19 mouse cellular contexts compared by ENCODE assay signal in the genomic region with DNA sequence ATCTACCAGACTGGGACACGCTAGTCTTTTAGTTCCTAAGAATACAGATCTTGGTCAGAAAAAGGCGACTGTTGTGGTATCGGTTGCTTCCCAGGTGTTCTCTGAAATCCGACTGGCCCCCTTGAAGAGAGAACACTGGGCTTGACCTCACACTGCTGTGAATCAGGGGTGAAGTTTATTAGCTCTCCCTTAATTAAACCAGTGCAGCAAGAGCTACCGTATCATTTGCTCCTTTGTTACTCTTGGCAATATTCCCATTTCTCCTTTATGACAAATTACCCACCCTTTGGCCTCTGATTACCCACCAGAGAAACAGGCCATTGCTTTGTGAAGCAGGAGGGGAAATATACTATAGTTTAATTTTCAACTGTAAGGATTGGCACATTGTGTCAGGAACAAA. TPM values are rescaled to one million over a fixed set of nuclear protein-coding genes. Genes with fewer than 3 reads are reported as not detected.
DNase-seq lines count a peak whose midpoint lies in the region; ATAC-seq and TF ChIP-seq lines count a peak whose summit lies in the region.
"Had no signal": no experiment of that assay in that cellular context is flagged by ENCODE, and none has a peak within 500 bp of the region (broad histone marks: within the 10 kb centered on the region; RNA-seq: fewer than 3 reads in every experiment).

No protein-coding gene starts in this region.

- no peak overlapping the region for H3K4me2 ChIP-seq in kidney, postnatal 0 days (ENCODE audit: low read length)
- H3K4me2 ChIP-seq in intestine, postnatal 0 days (replicated peaks; ENCODE audit: low read depth) = no peak overlapping the region
- H3K4me2 ChIP-seq: embryonic facial prominence, embryonic 13.5 days; limb, embryonic 15.5 days; midbrain, embryonic 13.5 days had no signal

- TF ChIP-seq CTCF in kidney, postnatal 0 days (IDR thresholded peaks at IDR 0.05; ENCODE audit: low read depth) = no peak
- TF ChIP-seq CTCF in intestine, postnatal 0 days (IDR thresholded peaks at IDR 0.05; ENCODE audit: low read depth) = no peak

- intact Hi-C loops in heart, postnatal 10 days (cut with DNase I) = no loop called here
- intact Hi-C loops in left cerebral cortex, postnatal 4 days (cut with DNase I) = no loop called here

- no peaks in the 10 kb centered on the region for H3K9me3 ChIP-seq in kidney, postnatal 0 days (replicated peaks; ENCODE audit: low read length)
- no peaks in the 10 kb centered on the region for H3K9me3 ChIP-seq in intestine, postnatal 0 days (ENCODE audit: control insufficient read depth)
- H3K9me3 ChIP-seq: embryonic facial prominence, embryonic 13.5 days; limb, embryonic 15.5 days; liver, embryonic 15.5 days; midbrain, embryonic 13.5 days had no signal

- peak; percentile 57 for DNase-seq in heart, adult 11 months
- no peak for DNase-seq in heart, postnatal 10 days
- DNase-seq in kidney, postnatal 0 days (ENCODE audit: low spot score) = peak; percentile 73
- DNase-seq in kidney, postnatal 4 days = no peak
- DNase-seq in Muller cell, postnatal 12 days (ENCODE audit: inconsistent ontology term) = peak; percentile 27
- DNase-seq in left cerebral cortex, postnatal 4 days = no peak
- DNase-seq: adrenal gland, adult 2 months; B cell, adult 2 months; cerebellum, adult 9-11 months; gastrocnemius, postnatal 14 days; heart, adult 2 months; heart, postnatal 4 days; kidney, adult 11 months had no signal

- WGBS in kidney, postnatal 0 days = 20% methylated on average over 5 of the region's 5 CpGs
- WGBS in intestine, postnatal 0 days = 36% methylated on average over 5 of the region's 5 CpGs

- H3K9ac ChIP-seq in kidney, postnatal 0 days (ENCODE audit: low read depth, low read length) = no peak overlapping the region
- H3K9ac ChIP-seq in intestine, postnatal 0 days (ENCODE audit: low read depth, low read length) = no peak overlapping the region
- H3K9ac ChIP-seq: embryonic facial prominence, embryonic 13.5 days; limb, embryonic 15.5 days; liver, embryonic 15.5 days; midbrain, embryonic 13.5 days had no signal

- H3K4me3 ChIP-seq in kidney, postnatal 0 days (replicated peaks; ENCODE audit: low read depth, low read length) = no peak overlapping the region
- no peak overlapping the region for H3K4me3 ChIP-seq in intestine, postnatal 0 days (ENCODE audit: low read depth, low read length)
- H3K4me3 ChIP-seq: embryonic facial prominence, embryonic 13.5 days; heart, adult 2 months; limb, embryonic 15.5 days; liver, embryonic 15.5 days; midbrain, embryonic 13.5 days; myocyte had no signal

- H3K4me1 ChIP-seq in kidney, postnatal 0 days (replicated peaks; ENCODE audit: insufficient read depth, low read length) = no peaks in the 10 kb centered on the region
- H3K4me1 ChIP-seq in intestine, postnatal 0 days (replicated peaks; ENCODE audit: control insufficient read depth, insufficient read depth, low read length) = no peaks in the 10 kb centered on the region
- H3K4me1 ChIP-seq: limb, embryonic 15.5 days; midbrain, embryonic 13.5 days had no signal

- peak; percentile 45; the same call in 1 of the 2 replicates for ATAC-seq in kidney, postnatal 0 days (replicated peaks; ENCODE audit: low FRiP score, low read depth)
- peak; percentile 57 for ATAC-seq in intestine, postnatal 0 days
- ATAC-seq: midbrain, embryonic 13.5 days had no signal

- H3K36me3 ChIP-seq in kidney, postnatal 0 days (ENCODE audit: insufficient read depth, low read length) = no peaks in the 10 kb centered on the region
- H3K36me3 ChIP-seq in intestine, postnatal 0 days (ENCODE audit: control insufficient read depth, insufficient read depth) = no peaks in the 10 kb centered on the region
- H3K36me3 ChIP-seq: embryonic facial prominence, embryonic 13.5 days; limb, embryonic 15.5 days; liver, embryonic 15.5 days; midbrain, embryonic 13.5 days had no signal

- H3K27ac ChIP-seq in kidney, postnatal 0 days = no peak overlapping the region
- no peak overlapping the region for H3K27ac ChIP-seq in intestine, postnatal 0 days (ENCODE audit: low read depth, low read length)
- H3K27ac ChIP-seq: embryonic facial prominence, embryonic 13.5 days; heart, adult 2 months; limb, embryonic 15.5 days; midbrain, embryonic 13.5 days had no signal

- no peaks in the 10 kb centered on the region for H3K27me3 ChIP-seq in kidney, postnatal 0 days (ENCODE audit: insufficient read depth, low read length)
- no peaks in the 10 kb centered on the region for H3K27me3 ChIP-seq in intestine, postnatal 0 days (replicated peaks; ENCODE audit: control insufficient read depth, insufficient read depth, low read length)
- H3K27me3 ChIP-seq: embryonic facial prominence, embryonic 13.5 days; limb, embryonic 15.5 days; liver, embryonic 15.5 days; midbrain, embryonic 13.5 days had no signal

RNA-seq across cellular contexts. Expression of a gene that starts 16.2 kb away (rescaled TPM):
- total RNA-seq in heart, postnatal 10 days (2021) = 1 to 10 TPM; 4.5 to 4.6 TPM
- 4.6 and 5.3 TPM in 2 replicates for polyA plus RNA-seq in kidney, postnatal 0 days (2015; fragmentation: Nextera tagmentation; extraction: Ambion mirVana)
- 14.5 and 15.1 TPM in 2 replicates for polyA plus RNA-seq in intestine, postnatal 0 days (2015; fragmentation: Nextera tagmentation; extraction: Ambion mirVana)
- 1 to 10 TPM; 2.8 to 3.4 TPM for total RNA-seq in left cerebral cortex, postnatal 4 days (2021)

Comparison
In these comparisons a context has a peak if more than half of its experiments do, and no peak if none do; other contexts are left out.
1. DNase-seq: peak in heart, adult 11 months (single experiment), kidney, postnatal 0 days (single experiment) and Muller cell, postnatal 12 days (single experiment); none in heart, postnatal 10 days (0 of 2), kidney, postnatal 4 days (0 of 2) and left cerebral cortex, postnatal 4 days (single experiment).